Mouse (Mus musculus): Measurements from ENCODE around the gene Map4. TPM values are rescaled to one million over a fixed set of nuclear protein-coding genes. Genes with fewer than 3 reads are reported as not detected.
"Not testable (repeated sequence)": the region's sequence is repeated elsewhere in the genome, so short reads cannot be mapped to it uniquely, and the experiment has no call there.

The Map4 gene
- polyA plus RNA-seq, 1 experiment from 2014 or later: 66.5 TPM

DNA sequence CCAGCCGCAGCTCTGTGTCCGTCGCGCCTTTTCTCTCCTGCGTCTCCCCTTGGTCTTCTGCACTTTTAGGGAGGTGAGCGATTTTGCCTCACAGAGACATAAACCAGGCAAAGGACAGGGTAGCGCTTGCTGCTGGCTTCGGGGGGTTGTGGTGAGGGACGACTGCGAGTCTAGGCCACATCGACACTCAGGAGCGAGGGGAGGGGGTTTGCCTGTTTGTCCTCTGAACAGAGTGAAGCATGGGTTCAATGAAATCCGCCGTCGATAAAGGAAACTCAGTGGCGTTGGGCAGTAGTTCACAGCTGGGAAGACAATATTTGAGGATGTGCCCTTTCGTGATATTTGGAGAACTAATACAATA, 186.5 kb downstream of the Map4 start, which contains the start of gene Dhx30:
TSS of gene Dhx30 (minus strand) at position 52 of the 361 bp plus-strand sequence.
- Histone ChIP-seq H3K9ac (peak within 1 kb of the TSS; percentile 83), H3K4me2 (replicated peaks) (peak within 1 kb of the TSS; percentile 75), H3K27me3 (no peaks in the 10 kb centered on the region), H3K4me3 (peak within 1 kb of the TSS; percentile 80), H3K27ac (peak within 1 kb of the TSS; percentile 97), H3K4me1 (peaks cover 14% of the 10 kb centered on the region), H3K36me3 (peaks cover 7% of the 10 kb centered on the region), H3K9me3 (no peaks in the 10 kb centered on the region)
- no peak for ATAC-seq (ENCODE audit: insufficient number of reproducible peaks, insufficient read depth, low FRiP score, low TSS enrichment)
- WGBS: under 1% methylated on average over 17 of the region's 17 CpGs

DNA sequence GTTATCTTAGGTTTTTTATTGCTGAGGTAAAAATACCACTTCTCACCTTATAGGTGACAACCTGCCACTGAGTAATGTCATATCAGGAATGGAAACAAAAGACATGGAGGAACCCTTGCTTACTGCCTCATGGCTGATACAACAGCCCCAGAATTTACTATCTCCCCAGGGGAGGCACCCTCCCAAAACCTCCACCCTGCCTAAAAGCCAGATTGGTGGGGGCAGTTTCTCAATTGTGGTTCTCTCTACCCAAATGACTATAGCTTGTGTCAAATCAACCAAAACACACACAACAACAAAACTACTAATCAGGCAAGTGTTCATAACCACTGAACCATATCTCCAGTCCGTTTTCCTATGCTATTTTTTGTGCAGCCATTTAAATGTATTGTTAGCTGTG, 187.0 kb downstream of the Map4 start:
- Histone ChIP-seq H3K27ac (no peak overlapping the region; the same call in 1 of the 2 replicates), H3K27me3 (no peaks in the 10 kb centered on the region), H3K9me3 (no peaks in the 10 kb centered on the region), H3K4me3 (peak overlapping the region; percentile 80), H3K4me1 (peaks cover 14% of the 10 kb centered on the region), H3K9ac (peak overlapping the region; percentile 83), H3K36me3 (0 out of 2 replicates have a peak, but pooled peaks cover 2% of the 10 kb centered on the region), H3K4me2 (replicated peaks) (peak overlapping the region; percentile 75)
- ATAC-seq (ENCODE audit: insufficient number of reproducible peaks, insufficient read depth, low FRiP score, low TSS enrichment): no peak
- WGBS: 67% methylated on average over 1 of the region's 1 CpGs

DNA sequence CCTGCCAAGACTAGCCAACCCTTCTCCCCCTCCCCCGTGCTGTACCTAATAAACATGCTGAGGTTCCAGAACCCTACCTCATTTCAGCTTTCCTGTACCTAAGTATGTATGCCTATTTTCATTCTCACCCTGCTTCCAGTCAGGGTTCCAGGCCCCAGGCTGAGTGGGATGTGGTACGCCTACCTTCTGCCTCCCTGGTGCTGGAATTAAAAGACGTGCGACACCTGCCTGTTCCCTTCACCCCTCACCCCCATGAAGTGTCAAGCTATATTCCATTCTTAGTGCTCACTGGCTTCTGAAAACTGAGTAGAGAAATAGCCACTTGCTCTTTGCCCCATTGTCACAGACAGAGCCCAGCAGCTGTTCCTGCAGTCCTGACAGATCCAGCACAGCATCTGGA, 190.2 kb downstream of the Map4 start:
- H3K4me1 ChIP-seq: peaks cover 12% of the 10 kb centered on the region
- no peaks in the 10 kb centered on the region for H3K9me3 ChIP-seq
- H3K9ac ChIP-seq: no peak overlapping the region
- ATAC-seq (ENCODE audit: insufficient number of reproducible peaks, insufficient read depth, low FRiP score, low TSS enrichment): no peak
- no peak overlapping the region for H3K27ac ChIP-seq
- H3K36me3 ChIP-seq: no peaks in the 10 kb centered on the region
- no peaks in the 10 kb centered on the region for H3K27me3 ChIP-seq
- no peak overlapping the region for H3K4me3 ChIP-seq
- H3K4me2 ChIP-seq (replicated peaks): no peak overlapping the region
- WGBS: 79% methylated on average over 4 of the region's 4 CpGs

DNA sequence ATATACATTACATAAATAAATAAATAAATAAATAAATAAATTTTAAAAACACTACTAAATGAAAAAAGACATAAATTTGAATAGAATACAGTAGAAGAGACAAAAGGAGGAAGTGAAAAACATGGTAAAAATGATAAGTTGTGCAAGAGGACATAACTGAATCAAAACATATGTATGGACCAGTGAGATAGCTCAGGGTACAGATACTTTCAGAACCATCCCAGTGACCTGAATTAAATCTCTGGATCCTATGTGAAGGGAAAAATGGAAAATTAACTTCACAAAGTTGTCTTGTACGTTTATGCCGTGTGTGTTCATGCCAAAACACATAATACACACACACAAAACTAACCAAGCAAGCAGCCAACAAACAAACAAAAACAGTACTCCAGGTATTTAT, 192.1 kb downstream of the Map4 start:
- WGBS: 73% methylated on average over 2 of the region's 2 CpGs
- H3K4me3 ChIP-seq: no peak overlapping the region

DNA sequence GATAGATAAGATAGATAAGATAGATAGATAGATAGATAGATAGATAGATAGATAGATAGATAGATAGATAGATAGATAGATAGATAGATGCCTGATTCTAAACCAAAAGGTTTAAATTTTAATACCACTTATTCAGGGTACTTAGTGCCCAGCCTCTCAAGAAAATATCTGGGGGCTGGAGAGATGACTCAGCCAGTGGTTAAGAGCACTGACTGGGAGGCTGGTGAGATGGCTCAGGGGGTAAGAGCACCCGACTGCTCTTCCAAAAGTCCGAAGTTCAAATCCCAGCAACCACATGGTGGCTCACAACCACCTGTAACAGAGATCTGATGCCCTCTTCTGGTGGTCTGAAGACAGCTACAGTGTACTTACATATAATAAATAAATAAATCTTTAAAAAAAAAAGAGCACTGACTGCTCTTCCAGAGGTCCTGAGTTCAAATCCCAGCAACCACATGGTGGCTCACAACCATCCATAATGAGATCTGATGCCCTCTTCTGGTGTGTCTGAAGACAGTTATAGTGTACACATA, 192.8 kb downstream of the Map4 start:
- not testable (repeated sequence) for ATAC-seq (ENCODE audit: insufficient number of reproducible peaks, insufficient read depth, low FRiP score, low TSS enrichment); H3K27ac ChIP-seq; H3K36me3 ChIP-seq; H3K4me1 ChIP-seq; H3K4me3 ChIP-seq; H3K27me3 ChIP-seq; H3K9ac ChIP-seq; H3K9me3 ChIP-seq; H3K4me2 ChIP-seq (replicated peaks)
- 40% methylated on average over 2 of the region's 2 CpGs for WGBS

More for the DNA sequence above, 192.1 kb downstream of the Map4 start:
- no peak for ATAC-seq (ENCODE audit: insufficient number of reproducible peaks, insufficient read depth, low FRiP score, low TSS enrichment)
- no peaks in the 10 kb centered on the region for H3K9me3 ChIP-seq
- H3K4me2 ChIP-seq (replicated peaks): no peak overlapping the region
- H3K4me1 ChIP-seq: peaks cover 8% of the 10 kb centered on the region
- H3K27me3 ChIP-seq: no peaks in the 10 kb centered on the region
- no peaks in the 10 kb centered on the region for H3K36me3 ChIP-seq
- H3K9ac ChIP-seq: no peak overlapping the region
- H3K27ac ChIP-seq: no peak overlapping the region

DNA sequence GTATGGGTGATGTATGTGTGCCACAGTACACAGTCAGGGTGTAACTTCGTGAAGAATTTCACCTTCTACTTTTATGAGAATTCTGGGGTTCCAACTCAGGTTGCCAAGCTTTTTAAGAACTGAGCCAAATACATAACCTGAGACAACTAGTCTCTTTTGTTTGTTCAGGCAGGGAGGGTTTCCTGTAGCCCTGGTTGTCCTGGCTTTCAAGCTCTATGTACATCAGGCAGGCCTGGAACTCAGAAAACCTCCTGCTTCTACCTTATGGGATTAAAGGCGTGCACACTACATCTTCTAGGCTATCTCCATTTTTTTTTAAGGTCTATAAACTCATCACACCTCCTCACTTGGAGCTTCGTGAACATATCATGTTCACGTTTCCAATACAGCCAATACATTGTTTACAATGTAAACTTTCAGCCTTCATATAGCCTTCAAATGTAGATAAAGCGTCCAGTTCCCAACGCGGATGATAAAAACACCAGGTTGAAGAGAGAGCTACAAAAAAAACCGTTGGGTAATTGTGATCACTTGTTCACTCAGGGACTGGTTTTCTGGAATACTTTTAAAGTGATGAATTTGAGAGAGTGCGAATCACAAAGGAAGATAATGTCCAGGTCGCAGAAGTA, 199.8 kb downstream of the Map4 start:
- peak overlapping the region; percentile 93 for H3K4me3 ChIP-seq
- ATAC-seq (ENCODE audit: insufficient number of reproducible peaks, insufficient read depth, low FRiP score, low TSS enrichment): no peak
- peaks cover 20% of the 10 kb centered on the region for H3K36me3 ChIP-seq
- H3K9ac ChIP-seq: peak overlapping the region; percentile 96
- peak overlapping the region; percentile 58 for H3K4me2 ChIP-seq (replicated peaks)
- H3K27ac ChIP-seq: peak overlapping the region; percentile 95
- WGBS: 32% methylated on average over 10 of the region's 10 CpGs
- H3K4me1 ChIP-seq: peaks cover 15% of the 10 kb centered on the region; the same call in 1 of the 2 replicates
- H3K27me3 ChIP-seq: no peaks in the 10 kb centered on the region
- no peaks in the 10 kb centered on the region for H3K9me3 ChIP-seq

DNA sequence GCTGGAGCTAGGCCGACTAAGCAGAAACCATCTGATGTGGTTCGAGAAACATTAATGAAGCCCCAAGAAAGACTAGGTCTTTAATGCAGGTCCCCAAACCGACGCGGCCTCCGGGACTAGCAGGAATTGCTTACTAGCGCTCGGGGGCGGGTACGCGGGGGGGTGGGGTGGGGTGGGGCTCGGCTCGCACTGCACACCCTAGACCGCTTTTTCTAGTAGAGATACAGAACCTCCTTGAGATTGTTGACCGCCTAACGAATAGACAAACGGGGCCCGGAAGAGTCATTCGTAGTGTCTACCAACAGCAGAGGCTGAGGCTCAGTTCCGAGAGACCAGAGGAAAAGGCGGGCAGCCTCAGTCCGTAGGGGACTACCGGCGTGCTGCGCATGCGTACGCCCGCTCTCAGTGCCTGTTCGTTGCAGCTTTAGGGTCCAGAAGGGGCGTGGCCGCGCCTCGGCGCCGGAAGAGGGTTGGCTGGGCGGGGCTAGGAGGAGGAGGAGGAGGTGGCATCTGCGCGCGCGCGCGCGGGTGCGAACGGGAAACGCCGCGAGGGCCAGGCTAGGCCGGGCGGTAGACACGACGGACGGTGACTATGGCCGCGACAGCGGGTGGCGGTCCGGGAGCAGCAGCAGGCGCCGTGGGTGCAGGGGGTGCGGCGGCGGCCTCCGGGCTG, 200.4 kb downstream of the Map4 start:
- peak overlapping the region; percentile 95 for H3K27ac ChIP-seq
- H3K36me3 ChIP-seq: peaks cover 27% of the 10 kb centered on the region
- peaks cover 15% of the 10 kb centered on the region; the same call in 1 of the 2 replicates for H3K4me1 ChIP-seq
- no peaks in the 10 kb centered on the region for H3K27me3 ChIP-seq
- H3K9me3 ChIP-seq: no peaks in the 10 kb centered on the region
- peak overlapping the region; percentile 93 for H3K4me3 ChIP-seq
- ATAC-seq (ENCODE audit: insufficient number of reproducible peaks, insufficient read depth, low FRiP score, low TSS enrichment): peak; percentile 90
- under 1% methylated on average over 61 of the region's 64 CpGs for WGBS
- H3K9ac ChIP-seq: peak overlapping the region; percentile 96
- H3K4me2 ChIP-seq (replicated peaks): peak overlapping the region; percentile 58

DNA sequence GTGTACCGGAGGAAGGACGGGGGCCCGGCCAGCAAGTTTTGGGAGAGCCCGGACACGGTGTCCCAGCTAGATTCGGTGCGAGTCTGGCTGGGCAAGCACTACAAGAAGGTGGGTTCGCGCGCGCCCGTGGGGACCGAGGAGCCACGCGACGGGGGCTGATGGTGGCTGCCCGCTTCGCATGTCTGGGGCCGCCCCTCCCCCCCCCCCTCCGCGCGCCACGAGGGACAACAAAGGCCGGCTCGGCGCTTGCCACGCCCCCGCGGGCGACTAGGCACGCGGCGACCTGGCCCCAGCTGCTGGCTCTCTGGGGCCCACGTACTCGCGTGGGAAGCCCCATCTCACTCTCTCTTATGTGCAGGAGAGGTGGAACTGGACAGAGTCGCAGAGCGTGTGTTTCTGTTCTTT, 200.9 kb downstream of the Map4 start:
- Histone ChIP-seq H3K9ac (peak overlapping the region; percentile 96), H3K4me2 (replicated peaks) (peak overlapping the region; percentile 58), H3K9me3 (no peaks in the 10 kb centered on the region), H3K36me3 (peaks cover 32% of the 10 kb centered on the region), H3K27me3 (no peaks in the 10 kb centered on the region), H3K27ac (peak overlapping the region; percentile 95), H3K4me1 (peaks cover 15% of the 10 kb centered on the region; the same call in 1 of the 2 replicates), H3K4me3 (peak overlapping the region; percentile 93)
- WGBS: 1% methylated on average over 20 of the region's 38 CpGs
- 0 out of 2 replicates have a peak, but pooled peaks have one; percentile 30 for ATAC-seq (ENCODE audit: insufficient number of reproducible peaks, insufficient read depth, low FRiP score, low TSS enrichment)

DNA sequence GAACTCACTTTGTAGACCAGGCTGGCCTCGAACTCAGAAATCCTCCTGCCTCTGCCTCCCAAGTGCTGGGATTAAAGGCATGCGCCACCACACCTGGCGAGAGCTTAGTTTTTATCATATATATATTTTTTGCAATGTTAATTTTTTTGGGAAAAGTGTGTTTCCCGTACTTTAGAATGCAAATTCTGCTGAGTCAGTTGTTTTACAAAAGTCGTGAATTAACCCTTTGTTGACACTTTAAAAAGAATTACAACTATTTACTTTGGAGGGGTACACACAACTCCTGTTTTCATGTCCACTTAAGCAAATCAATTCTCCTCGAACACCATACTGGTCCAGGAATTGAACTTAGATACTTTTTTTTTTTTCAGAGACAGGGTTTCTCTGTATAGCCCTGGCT, 201.7 kb downstream of the Map4 start:
- Histone ChIP-seq H3K4me3 (peak overlapping the region; percentile 93), H3K9ac (no peak overlapping the region; the same call in 1 of the 2 replicates), H3K9me3 (no peaks in the 10 kb centered on the region), H3K36me3 (peaks cover 38% of the 10 kb centered on the region), H3K4me2 (replicated peaks) (peak overlapping the region; percentile 58), H3K27ac (no peak overlapping the region), H3K4me1 (peaks cover 15% of the 10 kb centered on the region; the same call in 1 of the 2 replicates), H3K27me3 (no peaks in the 10 kb centered on the region)
- no peak for ATAC-seq (ENCODE audit: insufficient number of reproducible peaks, insufficient read depth, low FRiP score, low TSS enrichment)
- 63% methylated on average over 6 of the region's 6 CpGs for WGBS

Small RNAs within 50 kb of the gene (microRNA-seq; reads per million reads assigned to microRNA genes)
- 0.91 reads per million for gene Mir7089

Other genes with a start within 250 kb of the Map4 start
- gene Fbxw18, start 228.8 kb upstream of the Map4 start, polyA plus RNA-seq (2016; fragmentation: Nextera tagmentation; extraction: Ambion mirVana): 0.14 TPM in 1 of 2 replicates, not detected in the other
- gene Fbxw26, start 185.4 kb upstream of the Map4 start, polyA plus RNA-seq (2016; fragmentation: Nextera tagmentation; extraction: Ambion mirVana): not detected in 2 replicates
- gene Fbxw27, start 140.8 kb upstream of the Map4 start, polyA plus RNA-seq (2016; fragmentation: Nextera tagmentation; extraction: Ambion mirVana): not detected in 2 replicates
- not detected in 2 replicates for gene Spink8, start 119.2 kb upstream of the Map4 start, polyA plus RNA-seq (2016; fragmentation: Nextera tagmentation; extraction: Ambion mirVana)
- gene Nme6, start 98.7 kb upstream of the Map4 start, polyA plus RNA-seq (2016; fragmentation: Nextera tagmentation; extraction: Ambion mirVana): 75.1 and 79.7 TPM in 2 replicates
- 1.9 TPM in 2 replicates for gene Camp, start 81.8 kb upstream of the Map4 start, polyA plus RNA-seq (2016; fragmentation: Nextera tagmentation; extraction: Ambion mirVana)
- 51.7 and 52.3 TPM in 2 replicates for gene Cdc25a, start 55.9 kb upstream of the Map4 start, polyA plus RNA-seq (2016; fragmentation: Nextera tagmentation; extraction: Ambion mirVana)
- 216 and 230 TPM in 2 replicates for gene Smarcc1, start 186.2 kb downstream of the Map4 start, polyA plus RNA-seq (2016; fragmentation: Nextera tagmentation; extraction: Ambion mirVana)
- 192 and 198 TPM in 2 replicates for gene Dhx30, start 186.4 kb downstream of the Map4 start, polyA plus RNA-seq (2016; fragmentation: Nextera tagmentation; extraction: Ambion mirVana)